Mouse (Mus musculus): ENCODE results near the gene Ehbp1l1. TPM values are rescaled to one million over a fixed set of nuclear protein-coding genes. Genes with fewer than 3 reads are reported as not detected.

The Ehbp1l1 gene
- polyA plus RNA-seq, 1 experiment: 207 TPM

DNA sequence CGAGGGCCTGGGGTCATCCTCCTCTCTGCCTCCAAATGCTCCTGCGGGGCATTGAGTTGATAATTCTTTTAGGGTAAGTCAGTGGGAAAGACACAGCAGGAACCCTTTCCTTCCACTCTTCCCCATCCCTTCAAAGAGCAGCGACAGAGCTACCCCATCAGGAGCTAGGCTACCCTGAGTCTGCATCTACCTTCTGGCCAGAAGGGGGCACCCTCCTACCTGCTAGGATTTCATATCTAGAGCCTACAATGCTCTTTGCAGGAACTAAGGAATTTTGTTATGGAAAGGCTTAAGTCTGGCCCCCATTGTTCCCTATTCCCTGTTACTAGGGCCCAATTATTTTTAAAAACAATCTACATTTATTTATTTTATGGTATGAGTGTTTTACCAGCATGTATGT lies 14.9 kb downstream of the Ehbp1l1 start:
- Histone ChIP-seq H3K4me3 (replicated peaks) (no peak overlapping the region), H3K4me1 (peaks cover 79% of the 10 kb centered on the region), H3K36me3 (replicated peaks; ENCODE audit: low read length) (peaks cover 98% of the 10 kb centered on the region), H3K9me3 (no peaks in the 10 kb centered on the region), H3K27me3 (replicated peaks) (no peaks in the 10 kb centered on the region)
- TF ChIP-seq FLI1 (IDR thresholded peaks at IDR 0.05; ENCODE audit: low read length): no peak
- no peak for TF ChIP-seq GATA1 (IDR thresholded peaks at IDR 0.05; ENCODE audit: borderline replicate concordance, low read length)

- no peak overlapping the region for H3K4me3 ChIP-seq (replicated peaks)
- H3K4me1 ChIP-seq: peaks cover 79% of the 10 kb centered on the region
- no peaks in the 10 kb centered on the region for H3K27me3 ChIP-seq (replicated peaks)
- TF ChIP-seq FLI1 (IDR thresholded peaks at IDR 0.05; ENCODE audit: low read length) (no peak), GATA1 (IDR thresholded peaks at IDR 0.05; ENCODE audit: borderline replicate concordance, low read length) (no peak)
- peaks cover 98% of the 10 kb centered on the region for H3K36me3 ChIP-seq (replicated peaks; ENCODE audit: low read length)
- H3K9me3 ChIP-seq: no peaks in the 10 kb centered on the region
Measured at GRCm38 (mm10) chr19:5710581-5710980, 15.5 kb downstream of the Ehbp1l1 start.

- H3K36me3 ChIP-seq (replicated peaks; ENCODE audit: low read length): peaks cover 98% of the 10 kb centered on the region
- TF ChIP-seq GATA1 (IDR thresholded peaks at IDR 0.05; ENCODE audit: borderline replicate concordance, low read length): no peak
- TF ChIP-seq FLI1 (IDR thresholded peaks at IDR 0.05; ENCODE audit: low read length): no peak
- H3K4me1 ChIP-seq: peaks cover 79% of the 10 kb centered on the region
- H3K9me3 ChIP-seq: no peaks in the 10 kb centered on the region
- H3K27me3 ChIP-seq (replicated peaks): no peaks in the 10 kb centered on the region
- no peak overlapping the region for H3K4me3 ChIP-seq (replicated peaks)
Measured at GRCm38 (mm10) chr19:5710068-5710467, 16.0 kb downstream of the Ehbp1l1 start.

DNA sequence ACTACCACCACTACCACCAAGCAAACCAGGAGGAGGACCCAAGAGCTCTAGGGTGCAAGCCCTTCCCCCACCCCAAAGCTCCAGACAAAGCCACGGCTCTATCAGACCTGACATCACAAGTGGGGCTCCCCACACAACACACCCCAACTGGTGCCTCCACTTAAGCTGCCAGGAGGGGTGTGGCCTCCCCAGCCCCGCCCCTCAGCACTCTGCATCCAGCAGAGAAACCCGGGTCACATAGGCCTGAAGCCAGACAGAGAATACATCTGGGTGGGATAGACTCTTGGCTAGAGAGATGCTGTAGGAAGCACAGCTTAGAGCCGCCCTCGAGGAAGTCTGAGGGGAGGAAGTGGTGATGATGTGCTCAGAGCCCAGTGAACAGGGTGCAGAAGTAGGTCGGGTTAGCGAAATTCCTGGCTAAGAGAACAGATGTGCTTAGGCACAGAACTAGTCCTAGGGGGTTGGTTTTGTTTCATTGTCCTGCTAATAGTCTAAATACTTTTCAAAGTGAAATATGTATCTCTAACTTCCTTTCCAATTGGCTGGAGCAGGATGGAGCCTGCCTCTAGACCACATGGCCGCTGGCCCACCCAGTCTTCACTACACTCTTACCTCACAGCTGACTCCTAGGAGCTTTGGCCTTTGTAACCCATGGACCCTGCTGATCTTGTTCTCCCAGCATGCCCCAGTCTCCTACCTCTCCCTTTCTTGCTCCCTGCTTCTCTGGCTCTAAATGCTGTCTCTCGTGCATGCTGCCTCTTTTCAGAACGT lies 21.1 kb downstream of the Ehbp1l1 start:
- TF ChIP-seq FLI1 (IDR thresholded peaks at IDR 0.05; ENCODE audit: low read length) (no peak), GATA1 (IDR thresholded peaks at IDR 0.05; ENCODE audit: borderline replicate concordance, low read length) (no peak)
- Histone ChIP-seq H3K4me1 (peaks cover 54% of the 10 kb centered on the region), H3K27me3 (replicated peaks) (no peaks in the 10 kb centered on the region), H3K4me3 (replicated peaks) (no peak overlapping the region), H3K9me3 (no peaks in the 10 kb centered on the region), H3K36me3 (replicated peaks; ENCODE audit: low read length) (peaks cover 98% of the 10 kb centered on the region)

GRCm38 (mm10) chr19:5704163-5704800 lies 21.8 kb downstream of the Ehbp1l1 start, which contains the start of gene Kcnk7:
Gene Kcnk7, plus strand, starts transcription at chr19:5704367.
- no peaks in the 10 kb centered on the region for H3K27me3 ChIP-seq (replicated peaks)
- H3K4me3 ChIP-seq (replicated peaks): no peak within 1 kb of the TSS
- TF ChIP-seq GATA1 (IDR thresholded peaks at IDR 0.05; ENCODE audit: borderline replicate concordance, low read length): no peak
- TF ChIP-seq FLI1 (IDR thresholded peaks at IDR 0.05; ENCODE audit: low read length): no peak
- H3K36me3 ChIP-seq (replicated peaks; ENCODE audit: low read length): peaks cover 100% of the 10 kb centered on the region
- H3K9me3 ChIP-seq: no peaks in the 10 kb centered on the region
- peaks cover 53% of the 10 kb centered on the region for H3K4me1 ChIP-seq

DNA sequence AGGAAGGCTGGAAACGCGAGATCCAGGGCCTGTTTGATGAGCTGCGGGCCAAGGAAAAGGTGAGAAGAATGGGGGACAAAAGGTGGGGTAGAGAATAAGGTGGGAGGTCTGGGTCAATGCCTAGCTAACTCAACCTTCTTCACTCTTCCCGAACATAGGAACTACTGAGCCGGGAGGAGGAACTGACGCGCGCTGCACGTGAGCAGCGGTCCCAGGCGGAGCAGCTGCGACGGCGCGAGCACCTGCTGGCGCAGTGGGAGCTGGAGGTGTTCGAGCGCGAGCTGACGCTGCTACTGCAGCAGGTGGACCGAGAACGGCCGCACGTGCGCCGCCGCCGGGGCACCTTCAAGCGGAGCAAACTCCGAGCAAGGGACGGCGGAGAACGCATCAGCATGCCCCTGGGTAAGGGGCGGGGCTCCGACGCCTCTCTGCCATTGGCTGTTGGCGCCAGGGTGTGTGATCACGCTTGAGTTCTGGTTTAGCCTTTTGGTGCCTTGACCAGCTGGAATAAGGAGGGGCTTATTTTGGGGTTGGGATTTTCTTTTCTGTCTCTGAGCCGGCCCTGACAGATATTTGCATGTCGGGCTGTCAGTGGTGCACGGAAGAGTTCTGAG lies 30.2 kb downstream of the Ehbp1l1 start:
- no peaks in the 10 kb centered on the region for H3K9me3 ChIP-seq
- H3K4me1 ChIP-seq: peaks cover 53% of the 10 kb centered on the region
- no peak overlapping the region for H3K4me3 ChIP-seq (replicated peaks)
- peaks cover 99% of the 10 kb centered on the region for H3K36me3 ChIP-seq (replicated peaks; ENCODE audit: low read length)
- H3K27me3 ChIP-seq (replicated peaks): no peaks in the 10 kb centered on the region
- TF ChIP-seq FLI1 (IDR thresholded peaks at IDR 0.05; ENCODE audit: low read length): no peak
- no peak for TF ChIP-seq GATA1 (IDR thresholded peaks at IDR 0.05; ENCODE audit: borderline replicate concordance, low read length)

DNA sequence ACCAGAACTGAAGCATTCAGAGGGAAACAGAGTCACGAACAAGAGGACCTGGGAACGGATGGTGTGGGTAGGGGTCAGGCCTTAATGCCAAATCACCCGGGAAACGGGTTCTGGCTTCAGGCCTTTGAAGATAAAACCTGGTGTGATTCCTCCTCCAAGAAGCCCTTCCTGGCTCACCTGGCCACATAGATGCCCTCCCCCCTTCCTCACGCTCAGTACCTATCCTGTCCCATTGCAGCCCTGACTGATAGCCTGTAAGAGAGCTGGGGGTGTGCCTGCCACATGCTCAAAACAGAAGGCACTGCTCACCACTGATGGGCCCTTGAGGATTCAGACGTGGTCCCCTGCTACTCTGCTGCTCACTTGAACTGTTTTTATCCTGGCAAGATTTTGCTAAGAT lies 32.3 kb downstream of the Ehbp1l1 start:
- peaks cover 84% of the 10 kb centered on the region for H3K36me3 ChIP-seq (replicated peaks; ENCODE audit: low read length)
- TF ChIP-seq GATA1 (IDR thresholded peaks at IDR 0.05; ENCODE audit: borderline replicate concordance, low read length): no peak
- TF ChIP-seq FLI1 (IDR thresholded peaks at IDR 0.05; ENCODE audit: low read length): no peak
- no peaks in the 10 kb centered on the region for H3K9me3 ChIP-seq
- peak overlapping the region; percentile 97 for H3K4me3 ChIP-seq (replicated peaks)
- no peaks in the 10 kb centered on the region for H3K27me3 ChIP-seq (replicated peaks)
- H3K4me1 ChIP-seq: peaks cover 56% of the 10 kb centered on the region

DNA sequence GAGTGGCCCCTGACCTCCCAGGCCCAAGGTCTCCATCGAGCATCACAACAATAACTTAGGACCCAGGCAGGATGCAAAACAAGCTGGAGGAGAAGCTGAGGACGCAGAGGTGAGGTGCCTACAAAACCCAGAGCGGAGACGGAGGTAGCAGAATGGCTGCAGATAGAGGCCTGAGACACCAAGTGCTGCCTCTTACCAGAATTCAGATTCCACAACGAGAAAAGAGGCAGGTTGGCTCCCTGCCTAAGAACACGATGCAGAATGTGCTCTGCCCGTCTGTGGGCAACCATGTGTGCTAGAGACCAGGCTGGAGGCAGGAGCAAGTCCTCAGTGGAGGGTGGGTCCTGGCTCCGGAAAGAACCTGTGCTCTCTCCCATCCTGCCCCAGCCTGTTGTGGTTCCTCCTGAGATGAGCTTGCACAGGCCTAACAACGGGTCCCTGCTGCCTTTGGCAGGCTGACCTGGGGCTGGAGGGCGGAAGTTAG lies 33.2 kb downstream of the Ehbp1l1 start:
- no peak for TF ChIP-seq FLI1 (IDR thresholded peaks at IDR 0.05; ENCODE audit: low read length)
- no peak for TF ChIP-seq GATA1 (IDR thresholded peaks at IDR 0.05; ENCODE audit: borderline replicate concordance, low read length)
- no peaks in the 10 kb centered on the region for H3K27me3 ChIP-seq (replicated peaks)
- H3K4me3 ChIP-seq (replicated peaks): peak overlapping the region; percentile 97

DNA sequence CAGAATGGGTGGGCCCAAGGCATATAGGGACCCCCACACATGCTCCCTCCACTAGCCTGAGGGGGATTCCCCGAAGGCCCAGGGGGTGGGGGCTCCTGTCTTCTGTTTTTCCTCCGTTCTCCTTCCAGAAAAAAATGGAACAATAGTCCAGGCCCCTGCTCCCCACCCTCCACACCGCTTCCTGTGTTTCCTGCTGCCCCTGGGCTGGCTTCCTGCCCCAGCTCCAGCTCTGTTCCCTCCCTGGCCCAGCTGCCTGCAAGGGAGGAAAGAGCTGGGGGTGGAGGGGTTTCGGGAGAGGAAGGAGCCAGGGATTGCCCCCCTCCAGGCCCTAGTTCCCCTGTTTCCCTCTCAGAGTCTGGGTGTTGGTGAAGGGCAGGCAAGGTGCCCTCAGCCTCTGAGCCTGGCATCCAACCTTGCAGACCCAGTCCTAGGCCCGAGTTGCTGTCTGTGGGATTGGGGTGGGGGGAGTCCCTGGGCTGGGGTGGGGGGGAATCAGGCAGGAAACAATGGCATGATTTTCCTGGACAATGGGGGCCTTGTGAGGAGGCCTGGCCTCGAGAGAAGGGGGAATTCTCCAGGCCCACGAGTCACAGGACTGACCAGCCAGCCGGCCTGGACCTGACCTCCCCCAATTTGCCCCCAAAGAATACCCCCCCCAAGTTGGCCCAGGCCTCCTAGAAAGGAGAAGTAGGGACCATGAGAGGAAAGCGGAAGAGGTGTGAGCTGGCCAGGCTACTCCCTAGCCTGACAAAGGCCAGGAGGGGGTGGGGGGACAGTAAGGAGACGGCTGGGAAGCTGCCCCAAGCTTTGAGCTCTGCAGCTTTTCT lies 33.8 kb downstream of the Ehbp1l1 start:
- Histone ChIP-seq H3K36me3 (replicated peaks; ENCODE audit: low read length) (peaks cover 71% of the 10 kb centered on the region), H3K27me3 (replicated peaks) (no peaks in the 10 kb centered on the region), H3K4me1 (peaks cover 65% of the 10 kb centered on the region), H3K9me3 (no peaks in the 10 kb centered on the region), H3K4me3 (replicated peaks) (peak overlapping the region; percentile 97)
- no peak for TF ChIP-seq FLI1 (IDR thresholded peaks at IDR 0.05; ENCODE audit: low read length)
- no peak for TF ChIP-seq GATA1 (IDR thresholded peaks at IDR 0.05; ENCODE audit: borderline replicate concordance, low read length)

More for the DNA sequence above, 33.2 kb downstream of the Ehbp1l1 start:
- Histone ChIP-seq H3K9me3 (no peaks in the 10 kb centered on the region), H3K4me1 (peaks cover 58% of the 10 kb centered on the region), H3K36me3 (replicated peaks; ENCODE audit: low read length) (peaks cover 75% of the 10 kb centered on the region)
